Mouse (Mus musculus): Measurements from ENCODE around the gene Stk11.

The Stk11 gene

DNA sequence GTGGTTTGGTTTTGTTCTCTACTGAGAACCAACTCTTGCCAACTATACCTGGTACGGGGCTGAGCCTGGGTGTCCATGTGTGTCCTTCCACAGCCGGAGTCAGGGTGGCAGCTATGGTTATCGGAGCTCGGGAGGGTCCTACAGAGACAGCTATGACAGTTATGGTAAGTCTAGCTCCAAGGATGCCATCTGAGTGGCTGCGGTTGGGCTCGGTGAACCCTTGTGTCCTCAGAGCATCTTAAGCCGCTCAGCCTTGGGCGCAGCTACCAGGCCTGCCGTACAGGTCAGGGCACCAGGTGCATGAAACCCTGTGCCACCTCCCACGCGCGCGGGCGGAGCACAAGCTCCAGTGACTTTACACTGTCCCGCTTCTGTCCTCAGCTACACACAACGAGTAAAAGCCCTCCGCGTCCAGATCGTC is 55.0 kb downstream of the Stk11 start:
- DNase-seq (ENCODE audit: low read depth): no peak

DNA sequence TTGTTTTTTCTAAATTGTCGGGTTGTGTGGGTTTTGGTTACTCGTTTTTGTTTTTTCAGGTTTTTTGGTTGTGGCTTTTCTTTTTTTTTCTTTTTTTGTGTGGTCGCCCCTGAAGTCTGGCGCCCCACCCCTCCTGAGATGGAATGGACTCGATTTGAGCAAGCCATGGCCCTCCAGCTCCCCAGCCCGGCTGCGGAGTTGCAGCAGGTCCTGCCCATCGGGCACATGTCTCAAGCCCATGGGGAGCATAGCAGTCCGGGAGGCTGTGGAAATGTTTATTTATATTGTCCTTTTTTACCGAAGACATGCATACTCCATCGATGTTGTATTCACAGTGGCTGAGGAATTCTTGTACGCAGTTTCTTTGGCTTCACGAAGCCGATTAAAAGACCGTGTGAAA is 55.6 kb downstream of the Stk11 start:
- DNase-seq (ENCODE audit: low read depth): no peak

DNA sequence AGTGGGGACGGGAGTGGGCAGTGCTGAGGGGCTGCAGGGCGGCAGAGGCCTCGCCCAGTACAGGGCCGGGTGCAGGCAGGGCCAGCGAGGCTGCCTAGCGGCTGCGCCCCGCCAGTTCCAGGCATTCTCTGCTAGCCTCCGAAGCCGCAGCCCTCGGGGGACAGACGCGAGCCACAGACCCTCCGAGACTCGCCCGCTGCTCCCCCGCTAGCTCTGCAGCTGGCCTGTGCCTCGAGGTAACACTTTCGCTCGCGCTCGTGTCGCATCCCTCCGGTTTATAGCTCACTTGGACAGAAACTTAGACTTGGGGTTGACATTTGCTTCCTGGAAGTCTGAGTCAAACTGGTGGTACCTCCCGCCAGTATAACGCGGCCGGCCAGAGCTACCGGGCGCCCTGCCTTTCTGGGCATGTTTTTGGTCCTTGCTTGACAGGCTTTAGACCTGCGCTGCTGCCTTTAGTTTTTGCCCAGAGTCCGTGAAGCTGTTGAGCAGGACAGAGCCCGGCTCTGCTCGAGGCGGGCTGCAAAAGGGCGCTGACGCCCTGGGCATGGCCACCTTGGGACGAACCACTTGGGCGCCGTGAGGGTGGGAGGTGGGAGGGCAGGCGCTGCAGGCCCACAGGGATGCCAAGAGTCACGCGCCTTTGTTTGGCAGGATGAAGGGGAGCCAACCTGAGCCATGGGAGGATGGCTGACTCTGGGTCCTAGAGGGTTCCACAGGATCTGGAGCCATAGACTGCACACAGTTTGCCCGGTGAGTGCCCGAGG is 56.3 kb downstream of the Stk11 start:
- DNase-seq (ENCODE audit: low read depth): no peak

DNA sequence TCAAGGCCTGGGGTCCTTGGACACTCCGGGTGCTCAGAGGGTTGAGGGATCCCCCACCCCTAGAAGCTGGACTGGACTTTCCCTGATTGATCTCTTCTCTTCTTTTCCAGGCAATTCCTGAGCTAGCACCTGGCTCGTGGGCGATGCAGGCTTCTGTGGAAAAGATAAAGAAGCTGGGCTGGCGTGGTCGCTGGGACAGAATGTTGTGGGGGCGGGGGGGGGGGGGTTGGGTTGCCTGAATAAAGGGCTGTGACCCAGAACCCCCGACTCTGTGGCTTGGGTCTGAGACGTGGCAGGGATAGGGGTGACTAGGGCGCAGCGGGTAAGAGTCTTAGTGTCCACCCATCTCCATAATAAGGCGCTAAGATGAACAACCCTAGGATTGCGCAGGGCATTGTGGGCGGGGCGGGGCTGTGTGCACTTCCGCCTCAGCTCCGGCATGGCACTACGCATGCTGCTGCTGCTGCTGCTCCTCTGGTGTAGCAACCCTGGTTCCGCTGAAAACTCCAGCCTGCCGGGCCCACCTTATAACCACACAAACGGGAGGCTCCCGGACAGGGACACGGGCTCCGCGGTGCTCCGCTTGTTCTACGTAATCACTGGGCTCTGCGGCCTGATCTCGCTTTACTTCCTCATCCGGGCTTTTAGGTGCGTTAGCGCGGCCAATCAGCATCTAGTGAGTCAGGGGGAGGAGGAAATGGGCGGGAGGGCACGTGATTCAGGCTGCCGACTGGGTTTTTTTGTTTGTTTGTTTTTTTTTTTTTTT is 57.1 kb downstream of the Stk11 start, which contains the start of gene 1600002K03Rik:
1600002K03Rik (plus strand) TSS at position 418 of the 766 bp plus-strand sequence.
- DNase-seq (ENCODE audit: low read depth): peak; percentile 91

DNA sequence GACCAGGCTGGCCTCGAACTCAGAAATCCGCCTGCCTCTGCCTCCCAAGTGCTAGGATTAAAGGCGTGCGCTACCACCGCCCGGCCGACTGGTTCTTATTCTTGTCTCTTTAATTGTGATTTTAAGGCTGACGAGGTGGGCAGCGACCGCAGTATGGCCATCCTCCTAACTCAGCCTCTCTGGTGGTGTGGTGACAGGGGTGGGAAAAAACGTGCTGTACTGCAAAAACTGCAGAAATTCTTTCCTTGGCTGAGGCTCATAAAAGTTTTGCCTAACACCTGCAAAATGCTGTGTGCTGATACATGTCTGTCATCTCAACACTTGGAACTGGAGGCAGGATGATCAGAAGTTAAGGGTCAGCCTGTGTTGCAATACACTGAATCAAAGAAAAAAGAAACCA is 57.8 kb downstream of the Stk11 start:
- no peak for DNase-seq (ENCODE audit: low read depth)

DNA sequence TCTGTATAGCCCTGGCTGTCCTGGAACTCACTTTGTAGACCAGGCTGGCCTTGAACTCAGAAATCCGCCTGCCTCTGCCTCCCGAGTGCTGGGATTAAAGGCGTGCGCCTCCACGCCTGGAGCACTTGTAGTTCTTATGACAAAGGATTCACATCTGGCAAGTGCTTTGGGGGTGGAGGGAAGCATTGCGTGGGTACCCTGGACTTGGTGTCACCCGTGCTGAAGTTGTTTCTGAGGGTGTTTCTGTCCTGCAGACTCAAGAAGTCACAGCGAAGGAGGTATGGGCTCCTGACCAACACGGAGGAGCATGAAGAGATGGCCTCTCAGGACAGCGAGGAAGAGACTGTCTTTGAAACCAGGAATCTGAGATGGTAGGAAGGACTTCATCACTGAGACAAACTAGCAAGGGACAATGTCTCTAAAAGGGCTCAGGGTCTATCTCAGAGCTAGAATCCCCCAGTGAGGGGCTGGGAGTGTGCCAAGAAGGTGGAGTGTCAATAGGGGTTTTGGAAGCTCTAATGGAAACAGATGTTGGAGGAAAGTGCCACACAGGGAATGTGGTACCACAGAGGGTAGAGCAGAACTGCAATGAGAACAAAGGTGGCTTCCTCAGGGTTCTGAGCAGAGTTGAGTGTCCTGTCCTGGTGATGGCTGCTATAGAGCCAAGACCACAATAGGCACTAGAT is 58.5 kb downstream of the Stk11 start:
- no peak for DNase-seq (ENCODE audit: low read depth)

DNA sequence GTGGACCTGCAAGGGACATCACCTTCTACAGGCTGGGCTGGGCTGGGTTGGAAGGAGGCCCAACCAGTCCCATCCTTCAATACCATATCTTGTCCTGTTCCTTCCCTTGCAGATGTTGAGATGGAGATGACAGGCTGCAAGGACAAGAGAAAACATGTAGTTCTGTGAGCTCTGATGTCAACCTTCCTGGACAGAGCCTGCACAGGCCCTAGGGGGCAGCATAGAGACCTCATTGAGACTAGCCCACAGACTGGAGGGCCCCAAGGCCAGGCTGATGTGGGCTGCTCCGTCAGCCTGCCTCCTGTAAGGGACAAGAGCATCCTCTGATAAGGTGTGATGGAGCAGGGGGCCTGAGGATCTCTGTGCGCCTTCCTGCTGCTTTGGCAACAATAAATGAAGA is 59.1 kb downstream of the Stk11 start:
- peak; percentile 80 for DNase-seq (ENCODE audit: low read depth)

DNA sequence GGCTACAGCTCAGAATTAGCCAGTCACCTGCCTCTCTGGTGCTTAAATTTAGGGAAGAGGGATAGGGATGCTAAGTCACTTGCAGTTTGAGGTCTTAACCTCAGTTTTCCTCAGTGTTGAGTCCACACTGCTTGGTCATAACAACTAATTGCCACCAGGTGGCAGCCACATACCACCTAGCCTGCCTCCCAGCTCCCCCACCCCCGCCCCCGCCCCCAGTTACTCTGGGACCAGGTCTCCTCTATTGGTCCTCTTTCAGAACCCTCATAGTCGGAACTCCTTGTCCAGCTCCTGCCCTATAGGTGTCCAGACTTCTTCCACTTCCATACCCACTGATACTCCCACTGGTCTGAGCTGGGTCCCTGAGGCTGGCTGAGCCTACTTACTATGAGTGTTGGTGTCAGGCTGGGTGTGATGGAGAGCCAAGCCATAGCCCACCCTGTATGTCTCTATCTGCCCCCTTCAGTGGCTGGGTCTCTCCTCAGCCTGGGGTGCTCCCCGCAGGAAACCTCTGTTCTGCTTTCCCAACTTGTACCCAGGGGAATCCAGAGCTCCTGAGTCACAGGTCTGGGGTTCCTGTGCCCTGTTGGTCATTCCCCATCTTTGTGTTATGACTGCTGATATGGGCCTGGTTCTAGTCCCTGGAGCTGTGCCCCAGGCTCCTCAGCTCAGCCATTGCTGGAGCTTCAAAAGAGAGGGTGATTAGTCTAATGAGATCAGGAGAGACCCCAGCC is 60.1 kb downstream of the Stk11 start:
- DNase-seq (ENCODE audit: low read depth): no peak

DNA sequence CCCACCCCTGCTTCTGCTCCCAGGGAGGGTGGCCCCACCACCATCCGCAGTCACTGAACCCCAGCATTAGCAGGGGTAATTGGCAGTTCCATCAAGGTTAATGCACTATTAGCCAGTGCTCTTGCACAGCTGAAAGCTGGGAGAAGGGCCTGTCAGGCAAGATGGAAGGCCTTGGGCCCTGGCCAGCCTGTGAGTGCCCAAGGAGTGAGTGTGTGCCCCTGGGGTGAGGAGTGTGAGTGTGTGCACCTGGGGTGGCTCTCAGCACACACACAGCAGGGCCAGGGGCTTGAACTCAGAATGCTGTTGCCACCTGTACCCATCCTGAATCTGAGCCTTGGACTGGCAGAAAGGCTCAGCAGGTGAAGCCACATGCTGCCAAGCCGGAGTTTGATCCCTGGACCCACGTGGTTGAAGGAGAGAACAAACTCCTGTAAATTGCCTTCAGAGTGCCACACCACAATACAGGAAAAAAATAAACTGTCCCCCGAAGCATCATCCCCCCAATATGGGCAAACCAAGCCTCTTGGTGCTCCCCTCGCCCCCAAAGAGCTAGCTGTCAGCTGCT is 60.7 kb downstream of the Stk11 start:
- no peak for DNase-seq (ENCODE audit: low read depth)

DNA sequence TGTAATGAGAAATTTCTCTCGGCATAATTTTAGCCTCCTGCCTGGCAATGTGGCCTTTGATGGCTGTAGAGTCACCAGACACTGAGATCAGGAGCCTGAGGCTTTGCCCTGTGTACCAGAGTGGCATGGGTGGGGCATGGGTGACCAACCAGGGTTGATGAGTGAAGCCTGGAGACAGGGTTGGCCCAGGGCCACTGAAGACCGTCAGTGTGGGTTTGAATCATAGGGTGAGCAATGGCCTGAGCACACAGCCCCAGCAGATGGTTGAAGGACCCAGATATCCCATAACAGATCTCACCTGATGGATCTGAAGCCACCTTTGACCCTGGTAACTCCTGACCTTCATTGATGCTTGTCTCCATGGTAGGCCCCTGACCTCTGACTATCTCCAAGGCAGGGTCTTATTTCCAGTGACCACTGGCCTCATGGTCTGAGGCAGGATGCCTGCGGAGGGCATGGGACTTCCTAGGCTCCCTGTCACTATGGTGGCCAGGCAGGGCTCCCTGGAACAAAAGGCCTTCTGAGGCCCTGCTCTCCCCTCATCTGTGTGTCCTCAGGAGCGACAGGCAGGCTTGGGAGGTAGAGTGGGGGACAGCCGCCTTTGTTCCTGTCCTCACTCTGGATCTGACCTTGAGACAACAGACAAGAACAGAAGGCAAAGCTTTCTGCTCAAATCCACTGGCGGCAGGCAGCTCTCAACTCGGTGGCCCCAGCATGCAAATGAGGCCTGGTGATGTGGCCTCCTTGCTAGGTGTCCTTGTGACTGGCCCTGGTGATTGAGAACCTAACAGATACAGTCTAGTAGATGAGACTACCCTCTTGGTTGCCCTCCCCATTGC is 62.1 kb downstream of the Stk11 start:
- DNase-seq (ENCODE audit: low read depth): no peak

DNA sequence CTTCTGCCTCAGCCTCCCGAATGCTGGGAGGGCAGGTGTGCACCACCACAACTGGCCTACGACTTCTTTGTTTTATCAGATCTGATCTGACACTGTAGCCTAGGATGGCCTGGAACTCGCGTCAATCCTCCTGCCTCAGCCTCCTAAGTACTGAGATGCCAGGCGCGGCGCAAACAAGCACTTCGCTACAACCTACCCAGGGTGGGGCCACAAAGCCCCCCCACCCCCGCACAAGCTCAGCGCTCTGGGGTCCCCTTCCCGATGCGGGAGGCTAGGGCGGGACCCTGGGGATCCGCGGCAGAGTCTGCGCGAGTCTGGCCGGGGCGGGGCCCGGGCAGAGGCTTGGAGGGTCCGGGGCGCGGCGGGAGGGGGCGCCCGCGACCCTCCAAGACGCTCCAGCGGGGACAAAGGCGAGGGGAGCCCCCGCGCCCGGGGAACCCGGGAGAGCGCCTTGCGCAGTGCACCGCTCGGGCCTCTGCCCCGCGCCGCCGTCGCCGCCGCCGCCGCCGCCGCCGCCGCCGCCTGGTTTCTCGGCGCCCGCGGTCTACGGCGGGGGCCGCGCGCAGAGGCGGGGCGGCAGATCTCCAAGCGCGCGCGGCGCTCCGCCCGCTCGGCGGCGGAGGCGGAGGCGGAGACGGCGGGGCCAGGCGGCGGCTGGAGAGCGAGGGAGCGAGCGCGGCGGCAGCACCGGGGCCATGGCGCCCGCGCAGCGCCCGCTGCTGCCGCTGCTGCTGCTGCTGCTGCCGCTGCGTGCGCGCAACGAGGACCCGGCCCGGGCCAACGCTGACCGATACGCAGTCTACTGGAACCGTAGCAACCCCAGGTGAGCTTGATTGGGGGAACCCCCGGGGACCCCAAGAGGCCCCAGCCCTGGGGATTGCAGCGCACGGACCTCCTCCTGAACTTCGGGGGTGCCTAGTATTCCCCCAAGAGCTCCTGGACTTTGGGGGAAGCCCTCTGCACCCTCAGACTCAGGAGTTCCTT is 63.8 kb downstream of the Stk11 start, which contains the start of gene Efna2:
Efna2 (plus strand) TSS at position 415 of the 984 bp plus-strand sequence.
- DNase-seq (ENCODE audit: low read depth): no peak
